Comparison of ENCODE assay signal across 34 mouse cellular contexts in genomic region chr6:117303361-117303760, GRCm38 (mm10).
"Had no signal": no experiment of that assay in that cellular context is flagged by ENCODE, and none has a peak within 500 bp of the region (broad histone marks: within the 10 kb centered on the region; RNA-seq: fewer than 3 reads in every experiment).

No protein-coding gene starts in this region.

- H3K27me3 ChIP-seq: heart, embryonic 12.5 days; heart, embryonic 13.5 days; heart, embryonic 15.5 days; hindbrain, embryonic 12.5 days; hindbrain, embryonic 13.5 days; hindbrain, embryonic 15.5 days; intestine, embryonic 15.5 days; kidney, embryonic 15.5 days had no signal

- H3K4me3 ChIP-seq: heart, embryonic 10.5 days; heart, embryonic 12.5 days; heart, embryonic 13.5 days; heart, embryonic 15.5 days; hindbrain, embryonic 10.5 days; hindbrain, embryonic 12.5 days; hindbrain, embryonic 13.5 days; hindbrain, embryonic 15.5 days; intestine, embryonic 15.5 days; kidney, embryonic 15.5 days; layer of hippocampus, adult 2 months had no signal

- H3K27ac ChIP-seq: heart, embryonic 10.5 days; heart, embryonic 13.5 days; heart, embryonic 15.5 days; hindbrain, embryonic 10.5 days; hindbrain, embryonic 12.5 days; hindbrain, embryonic 13.5 days; hindbrain, embryonic 14.5 days; hindbrain, embryonic 15.5 days; hindbrain, postnatal 0 days; intestine, embryonic 15.5 days; kidney, embryonic 15.5 days; kidney, postnatal 0 days had no signal

- H3K9ac ChIP-seq: heart, embryonic 12.5 days; heart, embryonic 13.5 days; heart, embryonic 15.5 days; hindbrain, embryonic 12.5 days; hindbrain, embryonic 13.5 days; hindbrain, embryonic 14.5 days; hindbrain, embryonic 15.5 days; intestine, embryonic 15.5 days; kidney, embryonic 15.5 days had no signal

- DNase-seq: heart, postnatal 10 days; heart, postnatal 36 days; heart, postnatal 4 days; kidney, adult 11 months; kidney, adult 18-20 months; kidney, adult 2 months; kidney, adult 8-10 months; kidney, adult 9 months; kidney, postnatal 10 days; kidney, postnatal 14 days; kidney, postnatal 25 days; kidney, postnatal 36 days; kidney, postnatal 4 days; layer of hippocampus, adult 9-11 months; layer of hippocampus, postnatal 36 days had no signal

- H3K9me3 ChIP-seq: heart, embryonic 10.5 days; heart, embryonic 12.5 days; heart, embryonic 13.5 days; heart, embryonic 15.5 days; hindbrain, embryonic 10.5 days; hindbrain, embryonic 12.5 days; hindbrain, embryonic 13.5 days; hindbrain, embryonic 15.5 days; intestine, embryonic 15.5 days; kidney, embryonic 15.5 days had no signal

- H3K4me2 ChIP-seq: heart, embryonic 11.5 days; heart, embryonic 12.5 days; heart, embryonic 13.5 days; heart, embryonic 15.5 days; hindbrain, embryonic 12.5 days; hindbrain, embryonic 13.5 days; hindbrain, embryonic 14.5 days; hindbrain, embryonic 15.5 days; intestine, embryonic 15.5 days; kidney, embryonic 15.5 days had no signal

- H3K4me1 ChIP-seq: heart, embryonic 10.5 days; heart, embryonic 15.5 days; hindbrain, embryonic 10.5 days; hindbrain, embryonic 12.5 days; hindbrain, embryonic 13.5 days; hindbrain, embryonic 15.5 days; kidney, embryonic 15.5 days had no signal

- ATAC-seq: hindbrain, embryonic 16.5 days; hindbrain, postnatal 0 days; inflammation-experienced regulatory T-cells, adult 6 months; intestine, embryonic 15.5 days; intestine, embryonic 16.5 days; intestine, postnatal 0 days had no signal

- H3K36me3 ChIP-seq: heart, embryonic 10.5 days; heart, embryonic 12.5 days; heart, embryonic 13.5 days; heart, embryonic 15.5 days; hindbrain, embryonic 10.5 days; hindbrain, embryonic 12.5 days; hindbrain, embryonic 13.5 days; hindbrain, embryonic 15.5 days; intestine, embryonic 15.5 days; kidney, embryonic 15.5 days had no signal
